Comparison of ENCODE assay signal across 9 mouse cellular contexts in the genomic region with DNA sequence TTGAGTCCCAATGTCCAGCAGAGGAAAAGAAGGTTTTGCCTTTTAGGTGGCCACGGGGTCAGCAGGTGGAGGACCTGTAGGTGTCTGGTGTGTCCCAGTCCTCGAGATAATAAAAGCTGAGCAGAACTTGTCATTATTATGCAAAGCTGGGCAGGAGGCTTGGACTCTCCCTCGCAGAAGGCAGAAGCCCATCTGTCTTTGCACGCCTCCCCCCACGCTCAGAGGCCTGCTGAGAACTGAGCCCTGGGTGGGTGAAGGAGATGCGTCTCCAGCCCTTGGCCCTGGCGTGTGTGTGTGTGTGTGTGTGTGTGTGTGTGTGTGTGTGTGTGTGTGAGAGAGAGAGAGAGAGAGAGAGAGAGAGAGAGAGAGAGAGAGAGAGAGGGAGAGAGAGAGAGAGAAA. TPM values are rescaled to one million over a fixed set of nuclear protein-coding genes. Genes with fewer than 3 reads are reported as not detected.
DNase-seq lines count a peak whose midpoint lies in the region; ATAC-seq and TF ChIP-seq lines count a peak whose summit lies in the region.
"Had no signal": no experiment of that assay in that cellular context is flagged by ENCODE, and none has a peak within 500 bp of the region (broad histone marks: within the 10 kb centered on the region; RNA-seq: fewer than 3 reads in every experiment).

No protein-coding gene starts in this region.

- TF ChIP-seq CTCF in cerebellum, adult 2 months (IDR thresholded peaks at IDR 0.05; ENCODE audit: borderline replicate concordance, insufficient read depth, low read depth, low read length) = no peak
- no peak for TF ChIP-seq CTCF in forebrain, postnatal 0 days (IDR thresholded peaks at IDR 0.05; ENCODE audit: low read depth)
- no peak for TF ChIP-seq CTCF in liver, postnatal 0 days (IDR thresholded peaks at IDR 0.05; ENCODE audit: low read depth)

- H3K4me3 ChIP-seq in cerebellum, adult 2 months (replicated peaks; ENCODE audit: insufficient read depth, low read depth, low read length) = peak overlapping the region; percentile 74
- peak overlapping the region; percentile 71; the same call in 1 of the 2 replicates for H3K4me3 ChIP-seq in forebrain, postnatal 0 days (ENCODE audit: low read depth, low read length)
- H3K4me3 ChIP-seq in midbrain, embryonic 15.5 days = peak overlapping the region; percentile 77
- H3K4me3 ChIP-seq in liver, postnatal 0 days (ENCODE audit: low read depth, low read length) = no peak overlapping the region

- 13% methylated on average over 7 of the region's 7 CpGs for WGBS in cerebellum, adult 2 months
- 8% methylated on average over 7 of the region's 7 CpGs for WGBS in forebrain, postnatal 0 days
- 1% methylated on average over 7 of the region's 7 CpGs for WGBS in midbrain, embryonic 15.5 days
- WGBS in liver, postnatal 0 days (ENCODE audit: insufficient replicate concordance) = 20% methylated on average over 7 of the region's 7 CpGs

- TF ChIP-seq EP300 in liver, postnatal 0 days (IDR thresholded peaks at IDR 0.05; ENCODE audit: low read depth) = no peak

- H3K27ac ChIP-seq in cerebellum, adult 2 months (ENCODE audit: insufficient read depth, low read length) = peak overlapping the region; percentile 40; the same call in 1 of the 2 replicates
- 0 out of 2 replicates have a peak overlapping the region, but pooled peaks have one; percentile 15 for H3K27ac ChIP-seq in forebrain, postnatal 0 days (ENCODE audit: low read depth, low read length)
- peak overlapping the region; percentile 94 for H3K27ac ChIP-seq in midbrain, embryonic 15.5 days
- no peak overlapping the region for H3K27ac ChIP-seq in liver, postnatal 0 days (ENCODE audit: low read depth)

- TF ChIP-seq POLR2A in cerebellum, adult 2 months (IDR thresholded peaks at IDR 0.05; ENCODE audit: borderline replicate concordance, insufficient read depth, low read length) = no peak

- H3K36me3 ChIP-seq in forebrain, postnatal 0 days (ENCODE audit: insufficient read depth) = no peaks in the 10 kb centered on the region
- H3K36me3 ChIP-seq in midbrain, embryonic 15.5 days (replicated peaks) = no peaks in the 10 kb centered on the region
- no peaks in the 10 kb centered on the region for H3K36me3 ChIP-seq in liver, postnatal 0 days (replicated peaks; ENCODE audit: insufficient read depth, low read length)

- H3K4me1 ChIP-seq in cerebellum, adult 2 months (ENCODE audit: control insufficient read depth, insufficient read depth, low read length) = peaks cover 3% of the 10 kb centered on the region; the same call in 1 of the 2 replicates
- H3K4me1 ChIP-seq in forebrain, postnatal 0 days (ENCODE audit: insufficient read depth) = peaks cover 10% of the 10 kb centered on the region
- peaks cover 48% of the 10 kb centered on the region for H3K4me1 ChIP-seq in midbrain, embryonic 15.5 days
- H3K4me1 ChIP-seq in liver, postnatal 0 days (ENCODE audit: insufficient read depth) = no peaks in the 10 kb centered on the region

- no peak for DNase-seq in frontal cortex, postnatal 10 days (ENCODE audit: low spot score in 2 of 2)
- peak; percentile 50 to 51 for DNase-seq in cerebellum, adult 2 months
- DNase-seq in forebrain, postnatal 0 days = no peak
- no peak for DNase-seq in urinary bladder, postnatal 14 days (ENCODE audit: low spot score)
- DNase-seq in liver, postnatal 0 days = no peak

- no peaks in the 10 kb centered on the region for H3K27me3 ChIP-seq in cerebellum, adult 2 months (ENCODE audit: control insufficient read depth, insufficient read depth, low read length)
- H3K27me3 ChIP-seq in forebrain, postnatal 0 days (ENCODE audit: insufficient read depth, low read length) = no peaks in the 10 kb centered on the region; the same call in 1 of the 2 replicates
- H3K27me3 ChIP-seq in midbrain, embryonic 15.5 days (replicated peaks) = no peaks in the 10 kb centered on the region
- peaks cover 58% of the 10 kb centered on the region for H3K27me3 ChIP-seq in liver, postnatal 0 days (ENCODE audit: insufficient read depth, low read length)

- ATAC-seq in frontal cortex, adult (ENCODE audit: low TSS enrichment) = peak; percentile 28; the same call in 1 of the 2 replicates
- no peak for ATAC-seq in forebrain, postnatal 0 days
- peak; percentile 9 for ATAC-seq in midbrain, embryonic 15.5 days (replicated peaks)
- no peak for ATAC-seq in liver, postnatal 0 days
- no peak for ATAC-seq in granulocyte monocyte progenitor cell, adult 5-6 weeks (replicated peaks; ENCODE audit: poor library complexity, severe bottlenecking)

- H3K9me3 ChIP-seq in forebrain, postnatal 0 days (ENCODE audit: low read length) = no peaks in the 10 kb centered on the region
- no peaks in the 10 kb centered on the region for H3K9me3 ChIP-seq in midbrain, embryonic 15.5 days
- H3K9me3 ChIP-seq in liver, postnatal 0 days (ENCODE audit: low read length) = no peaks in the 10 kb centered on the region

- peak overlapping the region; percentile 80; the same call in 1 of the 2 replicates for H3K9ac ChIP-seq in forebrain, postnatal 0 days
- H3K9ac ChIP-seq in midbrain, embryonic 15.5 days = peak overlapping the region; percentile 20; the same call in 1 of the 2 replicates
- H3K9ac ChIP-seq in liver, postnatal 0 days (replicated peaks) = no peak overlapping the region

- peak overlapping the region; percentile 88 for H3K4me2 ChIP-seq in forebrain, postnatal 0 days (ENCODE audit: low read depth)
- H3K4me2 ChIP-seq in midbrain, embryonic 15.5 days = peak overlapping the region; percentile 89
- no peak overlapping the region for H3K4me2 ChIP-seq in liver, postnatal 0 days (ENCODE audit: low read depth, low read length)

RNA-seq across cellular contexts. Expression of gene Slc1a2, which starts 0.7 kb away (rescaled TPM):
- polyA plus RNA-seq in cerebellum, adult 2 months (2012; rRNA removed) = 190 and 219 TPM in 2 replicates
- total RNA-seq in forebrain, postnatal 0 days (2014; rRNA removed) = 77.1 and 82.0 TPM in 2 replicates
- polyA plus RNA-seq in forebrain, postnatal 0 days (2015; fragmentation: Nextera tagmentation; extraction: Ambion mirVana) = 8.0 and 18.4 TPM in 2 replicates
- polyA plus RNA-seq in midbrain, embryonic 15.5 days (2015; fragmentation: Nextera tagmentation; extraction: Ambion mirVana) = 17.1 and 18.9 TPM in 2 replicates
- polyA plus RNA-seq in liver, postnatal 0 days (2015; fragmentation: Nextera tagmentation; extraction: Ambion mirVana) = 0.74 and 1.1 TPM in 2 replicates
- 0.45 TPM in 1 of 2 replicates, not detected in the other for total RNA-seq in granulocyte monocyte progenitor cell, adult 5-6 weeks (2014; fragmentation: Nextera tagmentation)
- not detected in 2 replicates for total RNA-seq in granulocyte monocyte progenitor cell, adult 5-6 weeks (2017)
- total RNA-seq: hematopoietic stem cell, adult 5-6 weeks had no signal

Comparison
In these comparisons a context has a peak if more than half of its experiments do, and no peak if none do; other contexts are left out.
1. ATAC-seq: peak in frontal cortex, adult (single experiment) and midbrain, embryonic 15.5 days (single experiment); none in forebrain, postnatal 0 days (single experiment), liver, postnatal 0 days (single experiment) and granulocyte monocyte progenitor cell, adult 5-6 weeks (single experiment).
2. DNase-seq: peak in cerebellum, adult 2 months (2 of 2); none in frontal cortex, postnatal 10 days (0 of 2), forebrain, postnatal 0 days (single experiment), urinary bladder, postnatal 14 days (single experiment) and liver, postnatal 0 days (single experiment).